Mouse (Mus musculus) c-Kit-positive CD71-positive TER-119-positive erythroid progenitor cells, embryonic 14.5 days (primary cell): ENCODE measurements around the gene Etl4.
"Not testable (repeated sequence)": the region's sequence is repeated elsewhere in the genome, so short reads cannot be mapped to it uniquely, and the experiment has no call there.

Experiments used
- DNase-seq: peaks from one replicate; pipeline ENCODE4 v3.0.0-alpha.2; 2013; ENCODE audit warnings: low spot score

The Etl4 gene

GRCm38 (mm10) chr2:20324954-20325353 is 415.4 kb downstream of the Etl4 start:
- no peak for DNase-seq

- no peak for DNase-seq
Measured at GRCm38 (mm10) chr2:20336176-20336575, 426.6 kb downstream of the Etl4 start.

DNA sequence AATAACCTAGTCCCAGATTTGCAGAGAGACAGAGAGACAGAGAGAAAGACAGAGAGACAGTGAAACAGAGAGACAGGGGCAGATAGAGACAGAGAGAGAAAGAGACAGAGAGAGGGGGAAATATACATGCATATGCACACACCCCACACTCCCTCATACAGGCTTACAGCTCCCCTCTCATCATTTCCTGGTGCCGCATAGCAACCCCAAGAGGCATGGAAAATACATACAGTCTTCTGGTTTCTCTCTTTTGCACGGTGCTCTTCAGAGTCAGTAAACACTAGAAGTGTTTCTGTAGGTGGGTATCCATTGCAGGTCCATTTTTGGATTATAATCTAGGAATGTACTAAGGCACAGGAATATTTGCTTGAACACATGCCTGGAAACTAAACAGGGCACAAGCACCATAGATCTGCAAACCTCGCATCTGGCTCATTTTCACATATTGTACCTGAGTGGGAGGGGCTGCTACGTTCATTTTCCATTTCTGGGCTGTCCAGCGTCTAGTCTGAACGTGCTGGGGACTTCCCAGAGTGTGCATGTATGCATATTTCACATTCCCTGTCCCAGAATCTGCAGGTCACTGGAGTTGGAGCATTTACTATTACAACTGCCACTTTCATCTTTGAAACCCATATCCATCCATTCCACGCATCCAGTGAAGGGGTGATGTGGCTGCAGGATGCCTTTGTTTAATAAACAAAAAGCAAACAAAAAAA is 429.6 kb downstream of the Etl4 start:
- DNase-seq = no peak

DNA sequence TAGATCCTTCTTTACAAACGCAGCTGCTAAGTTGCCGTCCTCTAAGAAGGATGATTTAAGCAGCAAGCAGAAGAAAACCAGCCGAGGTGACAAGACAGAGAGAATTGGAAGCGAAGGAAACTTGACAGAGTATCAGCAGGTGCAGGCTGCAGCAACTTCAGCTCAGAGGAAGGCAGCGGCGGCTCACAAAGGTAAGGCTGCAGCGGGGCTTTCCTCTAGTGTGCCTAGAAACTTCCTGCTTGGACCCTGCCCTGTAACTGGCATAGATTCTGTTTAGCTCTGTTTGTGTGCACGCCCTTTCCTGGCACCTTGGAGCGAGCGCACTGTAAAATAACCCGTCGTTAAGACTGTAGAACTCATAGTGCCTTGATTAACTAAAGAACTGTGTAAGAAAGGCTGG is 430.3 kb downstream of the Etl4 start:
- no peak for DNase-seq

DNA sequence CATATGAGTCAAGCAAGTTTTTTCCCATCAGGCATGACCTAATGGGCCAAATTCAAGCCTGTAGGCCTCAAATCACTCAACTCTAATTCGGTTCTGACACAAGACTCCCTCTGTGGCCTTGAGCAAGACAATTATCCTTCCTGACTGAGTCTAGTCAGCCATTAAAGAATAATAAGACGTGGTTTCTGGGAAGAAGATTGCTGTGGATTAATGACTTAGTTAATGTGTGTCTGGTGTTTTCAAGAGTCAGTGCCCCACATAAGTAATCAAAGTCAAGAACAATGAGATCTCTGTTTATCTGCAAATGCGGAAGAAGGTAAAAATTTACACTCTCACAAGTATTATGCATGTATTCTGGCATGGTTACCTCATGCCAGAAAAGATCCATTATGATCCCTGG is 437.3 kb downstream of the Etl4 start:
- DNase-seq = no peak

- no peak for DNase-seq
Measured at GRCm38 (mm10) chr2:20349268-20349667, 439.7 kb downstream of the Etl4 start.

DNA sequence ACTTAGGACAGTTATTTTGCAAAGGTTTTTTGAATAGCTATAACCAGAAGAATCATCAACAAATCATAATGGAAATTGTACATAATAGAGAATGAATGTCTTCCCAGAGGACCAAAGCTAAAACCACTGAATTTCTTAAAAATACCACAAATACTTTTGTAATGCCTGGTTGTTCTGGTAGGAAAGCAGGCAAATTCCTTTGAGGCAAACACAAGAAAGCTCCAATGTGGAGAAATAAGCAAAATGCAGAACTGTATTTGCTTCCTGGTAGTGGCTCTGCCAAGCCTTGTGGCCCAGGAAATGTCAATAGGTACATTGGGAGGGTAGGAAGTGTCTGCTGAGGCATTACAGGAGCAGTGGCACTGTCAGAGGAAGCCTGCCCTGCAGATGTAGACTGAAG is 443.2 kb downstream of the Etl4 start:
- DNase-seq = no peak

DNA sequence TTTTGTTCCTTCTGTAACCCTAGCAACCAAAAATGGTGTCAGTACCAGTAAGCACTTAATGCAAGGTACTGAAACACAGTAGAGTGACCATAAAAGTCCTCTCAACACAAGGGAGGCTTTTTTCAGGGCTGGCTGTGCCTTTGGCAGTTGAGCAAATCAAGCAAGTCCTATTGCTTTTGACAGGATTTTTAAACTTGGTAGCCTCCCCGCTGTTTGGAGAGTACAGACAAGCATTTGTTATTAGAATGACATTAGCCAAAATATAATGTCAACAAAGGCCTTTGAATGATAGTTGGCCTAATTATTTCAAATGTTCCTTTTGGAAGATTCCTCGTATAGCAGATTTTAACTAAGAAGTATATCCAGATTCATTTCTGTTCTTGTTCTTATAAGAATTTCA is 467.4 kb downstream of the Etl4 start:
- DNase-seq = no peak

- not testable (repeated sequence) for DNase-seq
Measured at GRCm38 (mm10) chr2:20380874-20381273, 471.3 kb downstream of the Etl4 start.

DNA sequence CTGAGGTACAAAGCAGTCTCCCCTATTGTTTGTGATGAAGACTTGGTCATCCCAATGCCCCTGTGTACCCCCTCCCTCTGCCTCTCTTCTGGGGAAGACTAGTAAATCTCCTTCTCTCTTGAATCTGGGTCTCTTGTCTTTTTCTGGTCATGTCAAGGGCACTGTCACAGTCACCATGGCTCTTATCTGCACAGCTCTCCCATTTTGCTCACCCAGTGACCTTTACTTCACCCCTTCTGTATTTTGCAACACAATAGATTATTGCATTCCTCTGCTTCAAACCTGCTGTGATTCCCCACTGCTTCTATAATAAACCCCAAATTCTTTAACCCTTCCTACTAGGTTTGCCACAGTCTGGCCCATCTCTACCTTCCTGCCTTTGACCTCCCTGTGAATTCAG is 484.5 kb downstream of the Etl4 start:
- no peak for DNase-seq

- no peak for DNase-seq
Measured at GRCm38 (mm10) chr2:20396978-20397377, 487.4 kb downstream of the Etl4 start.

DNA sequence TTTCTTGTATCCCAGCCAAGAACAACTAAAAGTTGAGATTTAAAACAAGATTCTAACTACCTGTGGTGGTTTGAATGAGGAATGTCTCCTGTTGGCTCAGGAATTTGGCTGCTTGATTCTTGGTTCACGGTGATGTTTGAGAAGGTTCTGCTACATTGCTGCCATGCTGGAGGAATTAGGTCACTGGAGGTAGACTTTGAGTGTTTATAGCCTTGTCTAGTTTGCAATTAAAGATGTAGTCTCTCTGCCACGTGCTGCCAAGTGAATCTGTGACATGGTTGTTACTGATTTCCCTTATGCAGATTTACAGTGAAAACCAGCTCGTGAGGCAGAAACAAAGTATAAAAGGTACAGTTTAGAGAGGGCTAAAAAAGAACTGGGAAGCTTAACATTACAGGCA is 491.0 kb downstream of the Etl4 start:
- no peak for DNase-seq

DNA sequence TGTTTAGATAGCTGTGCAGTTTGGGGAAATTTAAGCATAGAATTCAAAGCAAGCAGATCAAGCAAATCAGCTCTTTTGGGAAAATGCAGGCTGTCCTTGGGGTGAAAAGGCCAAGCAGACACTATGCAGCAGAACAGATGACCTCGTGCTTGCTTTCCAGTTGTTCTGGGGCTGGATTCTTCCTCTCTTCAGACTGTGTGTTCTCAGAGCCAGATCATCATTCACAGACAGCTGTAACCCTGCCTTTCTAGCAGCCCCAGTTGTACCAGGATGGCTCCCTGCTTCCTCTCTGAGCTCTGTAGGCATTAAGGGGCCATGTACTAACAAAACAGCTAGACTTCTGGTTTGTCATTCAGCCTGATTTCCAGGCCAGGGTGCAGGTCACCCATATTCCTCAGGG is 494.8 kb downstream of the Etl4 start:
- DNase-seq = no peak

DNA sequence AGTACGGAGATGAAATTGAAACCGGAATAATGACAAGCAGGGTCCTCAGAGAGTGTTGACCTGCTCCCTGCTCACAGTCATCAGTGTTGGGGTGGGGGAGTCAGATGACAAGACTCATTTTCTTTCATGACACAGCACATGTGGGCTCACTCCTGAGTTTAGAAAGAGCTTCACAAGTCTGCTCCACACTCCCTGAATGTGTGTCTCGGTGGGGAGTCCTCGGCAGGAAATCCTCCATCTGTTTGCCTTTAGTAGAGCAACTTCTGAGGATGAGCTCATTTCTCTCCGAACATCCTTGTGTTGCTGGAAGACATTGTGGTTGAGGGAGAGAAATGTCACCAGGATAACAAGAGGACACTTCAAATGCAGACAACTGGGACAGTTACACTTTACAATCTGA is 497.5 kb downstream of the Etl4 start:
- DNase-seq = no peak

DNA sequence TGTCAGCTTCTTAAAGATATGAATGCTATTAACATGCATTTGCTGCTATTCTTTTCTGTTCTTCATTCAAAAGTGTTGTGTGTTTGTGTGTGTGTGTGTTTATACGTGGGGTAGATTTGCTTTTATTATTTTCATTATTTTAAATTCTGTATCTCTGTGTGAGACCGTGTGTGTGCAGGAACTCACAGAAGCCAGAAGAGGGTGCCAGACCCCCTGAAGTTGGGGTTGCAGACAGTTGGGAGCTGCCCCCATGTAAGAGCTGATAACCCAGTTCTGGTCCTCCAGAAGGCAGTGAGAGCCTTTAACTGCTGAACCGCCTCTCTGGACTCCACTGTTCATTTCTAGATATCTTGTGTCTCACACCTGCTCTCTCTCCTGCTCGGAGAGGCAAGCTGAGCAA is 505.3 kb downstream of the Etl4 start:
- no peak for DNase-seq

DNA sequence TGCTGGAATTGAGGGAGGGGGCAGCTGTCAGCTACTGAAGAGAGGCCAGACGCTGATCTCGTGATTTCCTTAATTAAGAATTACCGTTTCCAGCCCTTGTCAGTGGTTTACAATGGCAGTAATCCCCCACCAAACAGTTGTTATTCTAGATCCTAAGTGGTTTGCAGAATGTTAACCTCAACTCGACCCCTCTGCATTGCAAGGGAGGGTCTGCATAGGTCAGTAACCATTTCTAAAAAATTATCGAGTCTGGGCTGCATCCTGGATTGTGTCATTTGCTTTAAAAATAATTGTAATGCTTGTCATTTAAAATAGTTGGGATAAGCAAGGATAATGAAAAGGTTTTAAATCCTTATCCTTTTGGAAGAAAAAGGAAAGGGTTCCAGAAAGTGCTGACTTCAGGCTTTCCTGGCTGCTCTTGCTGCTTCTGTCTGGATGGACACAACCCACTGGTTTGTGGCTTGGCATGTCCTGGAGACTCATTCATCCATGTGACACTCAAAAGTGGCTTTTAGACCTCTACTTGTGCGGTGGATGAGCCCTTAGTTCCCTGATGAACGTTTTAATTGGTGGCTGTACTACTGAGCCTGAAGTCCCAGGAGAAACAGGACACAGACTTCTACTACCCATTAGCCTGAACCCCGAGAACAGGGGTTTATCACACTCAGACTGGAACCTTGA is 507.5 kb downstream of the Etl4 start:
- DNase-seq = no peak

DNA sequence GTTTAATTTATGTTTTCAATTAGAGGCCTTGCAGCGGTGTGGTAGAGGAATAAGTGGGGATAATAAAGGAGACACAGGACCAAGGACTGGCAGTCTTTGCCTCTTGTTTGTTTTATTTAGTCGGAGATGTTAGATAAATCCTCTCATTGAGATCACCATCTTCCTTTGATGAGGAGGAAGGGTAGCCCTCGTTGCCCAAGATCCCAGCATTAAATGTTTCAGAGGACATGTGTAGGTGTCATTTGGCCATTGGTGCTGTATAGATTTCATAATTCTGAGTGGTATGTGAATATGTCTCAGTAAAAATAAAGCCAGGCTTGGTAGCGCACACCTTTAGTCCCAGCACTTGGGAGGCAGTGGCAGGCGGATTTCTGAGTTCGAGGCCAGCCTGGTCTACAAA is 508.4 kb downstream of the Etl4 start:
- DNase-seq = no peak

DNA sequence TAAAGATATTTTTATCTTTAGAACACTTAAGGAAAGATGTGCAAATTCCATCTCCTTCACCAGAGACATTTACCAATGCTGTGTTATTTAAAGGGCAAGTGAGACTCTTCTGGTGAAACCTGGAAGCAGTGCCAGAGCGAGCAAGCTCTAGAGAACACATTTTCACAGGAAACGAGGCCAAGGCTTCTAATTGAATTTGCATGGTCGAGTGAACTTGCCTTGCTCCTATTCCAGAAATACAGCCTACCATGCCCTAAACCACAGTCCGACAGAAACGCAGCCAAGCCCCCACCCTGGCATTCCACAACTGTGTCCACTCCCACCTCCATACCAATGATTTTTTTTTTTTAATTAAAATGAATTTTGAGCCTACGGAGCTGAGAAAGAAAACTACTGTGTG is 510.4 kb downstream of the Etl4 start:
- DNase-seq = no peak

- DNase-seq = no peak
Measured at GRCm38 (mm10) chr2:20422275-20422674, 512.7 kb downstream of the Etl4 start.

GRCm38 (mm10) chr2:20433656-20434055 is 524.1 kb downstream of the Etl4 start:
- DNase-seq = no peak

DNA sequence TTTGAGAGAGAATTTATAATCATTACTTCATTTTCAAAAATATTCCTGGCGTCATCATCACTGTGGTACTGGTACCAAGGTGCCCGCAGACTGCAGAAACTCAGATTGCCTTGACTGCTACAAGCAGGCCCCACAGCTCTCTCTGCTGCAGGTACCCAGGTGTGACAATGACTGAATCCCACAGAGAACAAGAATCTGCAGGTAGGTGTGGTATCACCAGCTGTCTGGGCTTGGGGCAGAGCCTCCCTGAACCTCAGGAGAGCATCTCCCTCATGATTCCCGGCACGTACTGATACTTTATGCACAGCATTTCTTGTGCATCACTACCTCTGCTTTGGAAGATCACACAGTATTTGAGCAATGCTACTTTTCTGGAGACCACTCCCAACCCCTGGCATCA is 526.0 kb downstream of the Etl4 start:
- DNase-seq = no peak

DNA sequence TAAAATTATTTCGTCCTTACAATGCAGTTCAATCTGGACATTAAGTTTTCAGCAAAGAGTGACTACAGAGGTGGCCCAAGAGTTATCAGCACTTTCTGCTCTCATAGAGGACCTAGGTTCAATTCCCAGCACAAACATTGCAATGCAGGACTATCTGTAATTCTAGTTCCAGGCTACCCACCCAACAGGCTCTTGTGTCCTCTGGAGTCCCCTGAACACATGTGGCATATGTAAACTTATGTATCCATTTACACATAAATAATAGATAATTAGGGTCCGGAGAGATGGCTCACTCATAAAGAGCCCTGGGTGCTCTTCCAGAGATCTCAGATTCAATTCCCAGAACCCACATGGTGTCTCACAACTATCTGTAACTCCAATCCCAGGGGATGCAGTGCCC is 533.2 kb downstream of the Etl4 start:
- DNase-seq = no peak

DNA sequence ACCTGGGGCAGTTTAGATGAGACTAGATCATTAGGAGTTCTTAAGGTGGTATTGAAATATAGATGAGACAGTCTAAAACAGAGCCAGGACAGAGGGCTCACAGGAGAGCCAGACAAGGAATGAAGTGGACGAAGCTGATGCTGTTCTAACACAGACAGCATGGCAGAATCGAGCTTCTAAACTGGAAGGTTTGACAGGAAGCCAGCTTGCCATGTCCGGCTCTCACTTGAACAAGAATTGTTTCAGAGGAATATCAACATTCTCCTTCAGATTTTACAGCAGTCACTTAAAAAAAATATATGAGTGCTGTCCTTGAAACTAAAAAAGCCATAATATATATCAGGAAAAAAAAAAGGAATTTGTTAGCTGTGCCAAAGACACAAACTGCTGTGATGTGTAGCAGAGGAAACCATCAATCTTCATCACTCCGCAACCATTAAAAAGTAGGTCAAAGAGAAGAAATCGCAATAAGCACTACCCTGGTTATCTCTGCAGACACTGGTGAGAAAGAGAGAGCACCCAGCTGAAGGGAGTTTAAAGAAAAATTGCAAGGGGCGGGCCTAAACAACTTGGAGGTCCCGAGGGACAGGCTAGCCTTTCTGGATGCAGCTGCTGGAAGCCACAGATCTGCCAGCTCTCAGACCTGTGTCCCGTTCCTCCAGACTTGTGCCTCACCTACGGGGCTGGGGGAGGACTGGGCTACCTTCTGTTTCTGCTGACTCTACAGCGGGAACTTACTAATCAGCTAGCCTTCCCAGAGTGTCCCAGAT is 534.3 kb downstream of the Etl4 start:
- no peak for DNase-seq
